Mouse (Mus musculus) forebrain, embryonic 13.5 days (tissue): ENCODE measurements around the gene Nid1. TPM values are rescaled to one million over a fixed set of nuclear protein-coding genes. Genes with fewer than 3 reads are reported as not detected.
"Not testable (repeated sequence)": the region's sequence is repeated elsewhere in the genome, so short reads cannot be mapped to it uniquely, and the experiment has no call there.

ENCODE experiments used
- ATAC-seq: fragments of 200-750 bp; cut with Nextera tagmentation; 2 replicates; pipeline ENCODE4 v1.8.0; 2017
- H3K27ac ChIP-seq: fragments of 300-500 bp; sonication (generic); 2 replicates; pipeline ENCODE4 v1.5.1; 2015; ENCODE audit warnings: inconsistent platforms, mild to moderate bottlenecking, moderate library complexity
- H3K27me3 ChIP-seq: fragments of 300-500 bp; sonication (generic); 2 replicates; pipeline ENCODE4 v1.6.1; 2015; ENCODE audit warnings: mild to moderate bottlenecking, inconsistent platforms
- H3K36me3 ChIP-seq: fragments of 300-500 bp; sonication (generic); 2 replicates; pipeline ENCODE4 v1.6.1; 2015; ENCODE audit warnings: mild to moderate bottlenecking, inconsistent platforms; ENCODE audit not compliant: poor library complexity, severe bottlenecking
- H3K4me1 ChIP-seq: fragments of 300-500 bp; sonication (generic); 2 replicates; pipeline ENCODE4 v1.6.1; 2015; ENCODE audit warnings: inconsistent platforms
- H3K4me2 ChIP-seq: fragments of 300-500 bp; sonication (generic); 2 replicates; pipeline ENCODE4 v1.6.1; 2015; ENCODE audit warnings: inconsistent platforms, mild to moderate bottlenecking, moderate library complexity
- H3K4me3 ChIP-seq: fragments of 300-500 bp; sonication (generic); 2 replicates; pipeline ENCODE4 v1.5.1; 2015; ENCODE audit warnings: mild to moderate bottlenecking, inconsistent platforms
- H3K9ac ChIP-seq: fragments of 300-500 bp; sonication (generic); 2 replicates; pipeline ENCODE4 v1.6.1; 2015; ENCODE audit warnings: mild to moderate bottlenecking, inconsistent platforms
- H3K9me3 ChIP-seq: fragments of 300-500 bp; sonication (generic); replicated peaks from 2 replicates; pipeline ENCODE4 v1.6.1; 2016; ENCODE audit warnings: inconsistent platforms
- WGBS: fragments of 180-500 bp; shearing (Covaris S2); methylation state at CpG from one replicate; pipeline ENCODE4 v1.1.7; 2015; 5-methylcytosine and 5-hydroxymethylcytosine counted together
- polyA plus RNA-seq: library from polyadenylated mRNA; unstranded; fragments of >200 nt; fragmentation: Nextera tagmentation; extraction: Ambion mirVana; gene quantifications from 2 replicates; pipeline ENCODE4 v1.2.1, GENCODE M21; 2015

Gene Nid1
- polyA plus RNA-seq, 1 experiment from 2014 or later: 14.4 TPM

GRCm38 (mm10) chr13:13537272-13538015 is 100.1 kb downstream of the Nid1 start:
- no peak for ATAC-seq
- Histone ChIP-seq H3K4me2 (no peak overlapping the region), H3K9ac (no peak overlapping the region), H3K27me3 (no peaks in the 10 kb centered on the region), H3K9me3 (no peaks in the 10 kb centered on the region), H3K27ac (no peak overlapping the region), H3K4me1 (peaks cover 7% of the 10 kb centered on the region; the same call in 1 of the 2 replicates), H3K36me3 (no peaks in the 10 kb centered on the region), H3K4me3 (no peak overlapping the region)
- WGBS: 90% methylated on average over 2 of the region's 2 CpGs

- no peak overlapping the region for H3K9ac ChIP-seq
- H3K4me2 ChIP-seq: no peak overlapping the region
- H3K4me1 ChIP-seq: peaks cover 7% of the 10 kb centered on the region; the same call in 1 of the 2 replicates
- ATAC-seq: peak; percentile 58
- H3K27me3 ChIP-seq: no peaks in the 10 kb centered on the region
- no peak overlapping the region for H3K27ac ChIP-seq
- H3K9me3 ChIP-seq: no peaks in the 10 kb centered on the region
- WGBS: 22% methylated on average over 4 of the region's 4 CpGs
- H3K4me3 ChIP-seq: no peak overlapping the region
- H3K36me3 ChIP-seq: no peaks in the 10 kb centered on the region
These were observed 101.4 kb downstream of the Nid1 start for GRCm38 (mm10) chr13:13538585-13539300.

- H3K9me3 ChIP-seq, H3K27me3 ChIP-seq, H3K4me3 ChIP-seq, ATAC-seq, H3K36me3 ChIP-seq, H3K27ac ChIP-seq, H3K9ac ChIP-seq, H3K4me2 ChIP-seq: not testable (repeated sequence)
- 92% methylated on average over 10 of the region's 10 CpGs for WGBS
- H3K4me1 ChIP-seq: peaks cover 15% of the 10 kb centered on the region; the same call in 1 of the 2 replicates
These were observed 105.7 kb downstream of the Nid1 start for GRCm38 (mm10) chr13:13543073-13543472.

GRCm38 (mm10) chr13:13546792-13547191 is 109.4 kb downstream of the Nid1 start:
- Histone ChIP-seq H3K9me3 (no peaks in the 10 kb centered on the region), H3K36me3 (no peaks in the 10 kb centered on the region), H3K4me2 (no peak overlapping the region), H3K27ac (no peak overlapping the region; the same call in 1 of the 2 replicates), H3K4me3 (no peak overlapping the region), H3K9ac (no peak overlapping the region), H3K27me3 (no peaks in the 10 kb centered on the region), H3K4me1 (peaks cover 12% of the 10 kb centered on the region; the same call in 1 of the 2 replicates)
- peak; percentile 91 for ATAC-seq
- 67% methylated on average over 3 of the region's 3 CpGs for WGBS

- 90% methylated on average over 4 of the region's 4 CpGs for WGBS
- Histone ChIP-seq H3K9ac (no peak overlapping the region), H3K27me3 (no peaks in the 10 kb centered on the region)
These were observed 110.5 kb downstream of the Nid1 start for GRCm38 (mm10) chr13:13547889-13548288.

GRCm38 (mm10) chr13:13548431-13549190 is 111.3 kb downstream of the Nid1 start:
- Histone ChIP-seq H3K9me3 (no peaks in the 10 kb centered on the region), H3K27ac (no peak overlapping the region), H3K4me3 (no peak overlapping the region), H3K36me3 (no peaks in the 10 kb centered on the region), H3K9ac (no peak overlapping the region), H3K27me3 (no peaks in the 10 kb centered on the region), H3K4me1 (peaks cover 12% of the 10 kb centered on the region; the same call in 1 of the 2 replicates), H3K4me2 (no peak overlapping the region)
- no peak for ATAC-seq
- 89% methylated on average over 6 of the region's 6 CpGs for WGBS

More at GRCm38 (mm10) chr13:13547889-13548288, 110.5 kb downstream of the Nid1 start:
- Histone ChIP-seq H3K9me3 (no peaks in the 10 kb centered on the region), H3K36me3 (no peaks in the 10 kb centered on the region), H3K4me3 (no peak overlapping the region), H3K4me2 (no peak overlapping the region), H3K27ac (no peak overlapping the region), H3K4me1 (peaks cover 12% of the 10 kb centered on the region; the same call in 1 of the 2 replicates)
- no peak for ATAC-seq

- no peak overlapping the region for H3K9ac ChIP-seq
- no peaks in the 10 kb centered on the region for H3K27me3 ChIP-seq
- peaks cover 12% of the 10 kb centered on the region; the same call in 1 of the 2 replicates for H3K4me1 ChIP-seq
- no peaks in the 10 kb centered on the region for H3K36me3 ChIP-seq
- no peaks in the 10 kb centered on the region for H3K9me3 ChIP-seq
- no peak overlapping the region for H3K4me2 ChIP-seq
- 63% methylated on average over 9 of the region's 9 CpGs for WGBS
- ATAC-seq: no peak
- no peak overlapping the region for H3K4me3 ChIP-seq
- H3K27ac ChIP-seq: no peak overlapping the region
These were observed 112.6 kb downstream of the Nid1 start for GRCm38 (mm10) chr13:13549687-13550660.

GRCm38 (mm10) chr13:13552020-13552419 is 114.7 kb downstream of the Nid1 start:
- Histone ChIP-seq H3K27ac (no peak overlapping the region), H3K4me2 (no peak overlapping the region), H3K36me3 (no peaks in the 10 kb centered on the region), H3K9me3 (no peaks in the 10 kb centered on the region), H3K4me3 (no peak overlapping the region), H3K9ac (no peak overlapping the region), H3K4me1 (peaks cover 5% of the 10 kb centered on the region; the same call in 1 of the 2 replicates), H3K27me3 (no peaks in the 10 kb centered on the region)
- WGBS: 31% methylated on average over 3 of the region's 3 CpGs
- ATAC-seq: no peak

- H3K9me3 ChIP-seq: no peaks in the 10 kb centered on the region
These were observed 116.3 kb downstream of the Nid1 start for GRCm38 (mm10) chr13:13553660-13554059.

GRCm38 (mm10) chr13:13555196-13555595 is 117.8 kb downstream of the Nid1 start:
- Histone ChIP-seq H3K36me3 (no peaks in the 10 kb centered on the region), H3K4me1 (no peaks in the 10 kb centered on the region), H3K4me2 (no peak overlapping the region), H3K9me3 (no peaks in the 10 kb centered on the region), H3K4me3 (no peak overlapping the region), H3K27me3 (no peaks in the 10 kb centered on the region), H3K9ac (no peak overlapping the region), H3K27ac (no peak overlapping the region)
- WGBS: 95% methylated on average over 3 of the region's 3 CpGs
- no peak for ATAC-seq

More at GRCm38 (mm10) chr13:13553660-13554059, 116.3 kb downstream of the Nid1 start:
- H3K4me3 ChIP-seq: no peak overlapping the region
- H3K27ac ChIP-seq: no peak overlapping the region
- no peaks in the 10 kb centered on the region for H3K36me3 ChIP-seq
- 69% methylated on average over 1 of the region's 1 CpGs for WGBS
- H3K4me2 ChIP-seq: no peak overlapping the region
- H3K4me1 ChIP-seq: peaks cover 5% of the 10 kb centered on the region; the same call in 1 of the 2 replicates
- H3K9ac ChIP-seq: no peak overlapping the region
- no peak for ATAC-seq
- H3K27me3 ChIP-seq: no peaks in the 10 kb centered on the region
